ENCODE assay signal across 35 mouse cellular contexts in the genomic region with DNA sequence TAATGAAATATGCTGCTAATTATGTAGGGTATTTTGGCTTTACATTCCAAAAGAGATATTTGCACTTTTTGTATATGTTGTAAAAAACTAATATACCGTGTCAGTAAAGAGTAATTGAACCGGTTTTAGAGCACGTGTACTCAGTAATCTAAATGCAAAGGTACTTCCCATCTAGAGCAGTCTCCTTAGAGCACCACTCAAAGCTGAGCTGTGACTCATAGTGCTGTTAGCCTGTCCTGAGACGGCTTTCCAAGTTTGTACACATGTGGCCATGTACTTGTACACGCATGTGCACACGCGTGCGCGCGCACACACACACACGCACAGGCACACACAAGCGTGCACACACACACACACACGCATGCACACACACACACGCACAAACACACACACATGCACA.
"Had no signal": no experiment of that assay in that cellular context is flagged by ENCODE, and none has a peak within 500 bp of the region (broad histone marks: within the 10 kb centered on the region; RNA-seq: fewer than 3 reads in every experiment).

No protein-coding gene starts in this region.

- H3K4me3 ChIP-seq: heart, adult 2 months; heart, embryonic 10.5 days; heart, embryonic 12.5 days; heart, embryonic 13.5 days; heart, embryonic 15.5 days; hindbrain, embryonic 10.5 days; hindbrain, embryonic 12.5 days; hindbrain, embryonic 13.5 days; hindbrain, embryonic 15.5 days; intestine, embryonic 15.5 days; kidney, embryonic 15.5 days; layer of hippocampus, adult 2 months had no signal

- DNase-seq: heart, adult 2 months; heart, postnatal 10 days; heart, postnatal 14 days; heart, postnatal 36 days; heart, postnatal 4 days; kidney, adult 11 months; kidney, adult 18-20 months; kidney, adult 2 months; kidney, adult 8-10 months; kidney, adult 9 months; kidney, postnatal 10 days; kidney, postnatal 14 days; kidney, postnatal 25 days; kidney, postnatal 36 days; kidney, postnatal 4 days; layer of hippocampus, adult 9-11 months had no signal

- H3K9me3 ChIP-seq: heart, embryonic 10.5 days; heart, embryonic 12.5 days; heart, embryonic 13.5 days; heart, embryonic 15.5 days; hindbrain, embryonic 10.5 days; hindbrain, embryonic 12.5 days; hindbrain, embryonic 13.5 days; hindbrain, embryonic 15.5 days; intestine, embryonic 15.5 days; kidney, embryonic 15.5 days had no signal

- H3K36me3 ChIP-seq: heart, embryonic 10.5 days; heart, embryonic 12.5 days; heart, embryonic 13.5 days; heart, embryonic 15.5 days; hindbrain, embryonic 10.5 days; hindbrain, embryonic 12.5 days; hindbrain, embryonic 13.5 days; hindbrain, embryonic 15.5 days; intestine, embryonic 15.5 days; kidney, embryonic 15.5 days had no signal

- H3K9ac ChIP-seq: heart, embryonic 12.5 days; heart, embryonic 13.5 days; heart, embryonic 15.5 days; hindbrain, embryonic 12.5 days; hindbrain, embryonic 13.5 days; hindbrain, embryonic 14.5 days; hindbrain, embryonic 15.5 days; intestine, embryonic 15.5 days; kidney, embryonic 15.5 days had no signal

- H3K27ac ChIP-seq: heart, adult 2 months; heart, embryonic 10.5 days; heart, embryonic 13.5 days; heart, embryonic 15.5 days; hindbrain, embryonic 10.5 days; hindbrain, embryonic 12.5 days; hindbrain, embryonic 13.5 days; hindbrain, embryonic 14.5 days; hindbrain, embryonic 15.5 days; hindbrain, postnatal 0 days; intestine, embryonic 15.5 days; kidney, embryonic 15.5 days; kidney, postnatal 0 days; layer of hippocampus, adult 2 months had no signal

- ATAC-seq: hindbrain, embryonic 16.5 days; hindbrain, postnatal 0 days; inflammation-experienced regulatory T-cells, adult 6 months; intestine, embryonic 15.5 days; intestine, embryonic 16.5 days; intestine, postnatal 0 days had no signal

- H3K4me1 ChIP-seq: hindbrain, embryonic 15.5 days had no signal

- H3K4me2 ChIP-seq: heart, embryonic 11.5 days; heart, embryonic 12.5 days; heart, embryonic 13.5 days; heart, embryonic 15.5 days; hindbrain, embryonic 12.5 days; hindbrain, embryonic 13.5 days; hindbrain, embryonic 14.5 days; hindbrain, embryonic 15.5 days; intestine, embryonic 15.5 days; kidney, embryonic 15.5 days had no signal

- H3K27me3 ChIP-seq: heart, embryonic 12.5 days; heart, embryonic 13.5 days; heart, embryonic 15.5 days; hindbrain, embryonic 12.5 days; hindbrain, embryonic 13.5 days; hindbrain, embryonic 15.5 days; intestine, embryonic 15.5 days; kidney, embryonic 15.5 days had no signal
